Mouse (Mus musculus): ENCODE measurements around the gene Sspn.

GRCm38 (mm10) chr6:145982335-145982734, 50.9 kb downstream of the Sspn start:
- TF ChIP-seq CTCF (IDR thresholded peaks at IDR 0.05; ENCODE audit: low read depth, low read length) (no peak), POLR2A (IDR thresholded peaks at IDR 0.05; ENCODE audit: insufficient read depth, low read length) (no peak)

All from ES-Bruce4 (cell line).